Mouse (Mus musculus) Muller cell, postnatal 12 days (primary cell): ENCODE measurements around the gene Ube2n.

Experiments used
- DNase-seq: peaks from one replicate; pipeline ENCODE4 v3.0.0-alpha.2; 2015; ENCODE audit errors: inconsistent ontology term

Gene Ube2n

DNA sequence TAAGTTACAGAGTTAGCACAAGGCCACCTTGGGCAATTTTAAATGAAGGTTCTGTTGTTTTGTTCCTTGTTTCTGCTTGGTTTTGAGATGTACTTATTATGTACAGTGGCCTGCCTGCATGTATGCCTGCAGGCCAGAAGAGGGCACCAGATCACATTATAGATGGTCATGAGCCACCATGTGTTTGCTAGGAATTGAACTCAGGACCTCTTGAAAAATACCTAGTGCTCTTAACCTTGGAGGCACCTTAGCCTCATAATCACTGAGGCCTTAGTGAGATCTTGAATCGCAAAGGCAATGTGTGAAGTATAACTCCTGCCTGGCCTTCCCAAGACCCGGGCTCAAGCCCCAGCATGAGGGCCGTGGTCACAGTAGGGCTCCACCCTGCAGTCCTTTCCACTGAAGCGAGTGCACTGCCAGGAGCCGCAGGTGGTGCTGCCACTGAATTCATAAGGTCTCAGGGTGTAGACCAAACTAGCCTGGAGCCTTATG is 42.4 kb downstream of the Ube2n start:
- no peak for DNase-seq

- DNase-seq, result no peak
These were observed 44.5 kb downstream of the Ube2n start for GRCm38 (mm10) chr10:95559426-95559825.

DNA sequence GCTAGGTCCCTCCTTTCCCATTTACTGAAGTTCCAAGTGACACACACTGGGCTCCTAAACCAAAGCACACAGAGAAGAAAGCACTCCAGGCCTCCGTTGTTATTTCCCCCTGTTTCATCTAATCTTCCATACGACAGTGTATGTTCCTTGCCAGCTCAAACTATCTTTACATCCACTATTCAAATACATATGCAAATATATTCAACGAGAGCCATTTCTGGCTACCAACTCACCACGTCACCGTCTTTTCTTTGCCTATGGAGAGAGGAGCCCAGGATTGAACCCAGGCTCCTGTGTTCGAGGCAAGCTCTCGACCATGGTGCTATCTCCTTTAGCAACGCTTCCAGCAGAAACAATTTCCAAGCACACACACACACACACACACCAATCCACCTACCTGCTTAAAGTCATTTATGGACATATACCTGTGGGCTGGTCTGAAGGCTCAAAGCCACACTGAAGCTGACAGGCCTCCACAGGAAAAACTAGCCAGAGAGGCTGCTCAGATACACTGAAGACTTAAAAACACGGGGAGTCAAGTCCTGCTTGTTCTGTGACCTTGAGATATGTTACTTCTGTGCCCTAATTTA is 45.5 kb downstream of the Ube2n start:
- no peak for DNase-seq

- DNase-seq, result peak; percentile 42
These were observed 46.7 kb downstream of the Ube2n start for GRCm38 (mm10) chr10:95561616-95562015.

DNA sequence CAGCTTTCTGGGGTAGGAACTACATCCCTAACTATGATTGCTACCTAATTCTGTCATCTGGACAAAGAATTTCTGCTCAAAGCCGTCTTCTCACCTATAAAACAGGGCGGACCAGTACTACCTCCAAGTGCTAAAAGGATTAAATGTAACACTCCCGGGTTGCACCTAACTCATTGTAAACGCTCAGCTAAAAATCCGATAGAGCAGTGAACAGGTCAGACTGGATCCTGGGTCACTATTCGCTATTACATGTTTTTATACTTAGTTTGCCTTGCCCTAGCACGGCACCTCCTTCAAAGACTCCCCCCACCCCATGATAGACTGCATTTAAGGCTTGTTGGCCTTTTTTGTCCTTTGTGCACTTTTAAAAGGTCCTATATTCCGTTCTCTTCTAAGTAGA is 47.5 kb downstream of the Ube2n start:
- DNase-seq, result no peak

DNA sequence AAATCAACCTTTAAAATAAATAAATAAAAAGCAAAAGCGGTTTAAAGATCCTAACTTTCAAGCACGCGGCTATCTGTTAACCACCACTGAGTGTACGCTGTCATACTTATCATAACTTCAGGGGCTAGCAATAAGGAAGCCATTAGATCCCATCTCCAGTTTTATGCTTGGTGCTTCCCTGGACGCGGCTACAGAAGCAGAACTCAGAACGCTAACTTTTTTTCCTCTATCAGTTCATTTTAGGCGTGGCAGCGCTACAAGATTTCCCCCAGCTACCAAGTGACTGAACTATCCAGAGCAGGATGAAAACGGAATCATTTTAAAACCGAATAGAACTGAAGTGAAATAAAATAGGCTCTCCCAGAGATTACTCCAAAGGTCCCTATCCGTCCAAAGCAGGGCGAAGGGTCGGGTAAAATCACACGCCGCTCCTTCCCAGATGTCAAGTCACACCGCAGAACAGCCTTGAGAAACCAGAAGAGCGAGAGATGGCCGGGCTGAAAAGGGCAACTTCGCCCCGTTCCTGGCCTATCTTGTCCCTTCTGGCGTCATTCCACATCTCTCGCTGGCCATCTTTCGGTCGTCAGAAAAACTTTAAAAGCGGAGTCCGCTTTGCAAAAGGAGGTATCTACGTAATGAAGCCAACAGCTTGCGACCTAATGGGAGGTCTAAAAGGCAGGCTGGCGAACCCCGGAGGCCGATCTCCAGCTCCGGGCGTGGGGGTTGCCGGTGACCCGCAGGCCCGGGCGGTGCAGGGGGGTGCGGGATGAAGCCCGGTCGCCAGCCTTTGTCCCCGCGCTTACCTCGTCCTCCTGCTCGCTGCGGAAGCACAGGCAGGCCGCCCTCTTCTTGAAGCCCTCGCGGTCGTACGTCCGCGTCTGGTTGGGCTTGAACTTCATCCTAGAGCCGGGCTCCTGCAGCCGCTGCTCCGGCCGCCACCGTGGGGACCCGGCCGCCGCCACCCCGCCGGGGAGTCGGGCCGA is 48.2 kb downstream of the Ube2n start:
- peak; percentile 67 for DNase-seq

DNA sequence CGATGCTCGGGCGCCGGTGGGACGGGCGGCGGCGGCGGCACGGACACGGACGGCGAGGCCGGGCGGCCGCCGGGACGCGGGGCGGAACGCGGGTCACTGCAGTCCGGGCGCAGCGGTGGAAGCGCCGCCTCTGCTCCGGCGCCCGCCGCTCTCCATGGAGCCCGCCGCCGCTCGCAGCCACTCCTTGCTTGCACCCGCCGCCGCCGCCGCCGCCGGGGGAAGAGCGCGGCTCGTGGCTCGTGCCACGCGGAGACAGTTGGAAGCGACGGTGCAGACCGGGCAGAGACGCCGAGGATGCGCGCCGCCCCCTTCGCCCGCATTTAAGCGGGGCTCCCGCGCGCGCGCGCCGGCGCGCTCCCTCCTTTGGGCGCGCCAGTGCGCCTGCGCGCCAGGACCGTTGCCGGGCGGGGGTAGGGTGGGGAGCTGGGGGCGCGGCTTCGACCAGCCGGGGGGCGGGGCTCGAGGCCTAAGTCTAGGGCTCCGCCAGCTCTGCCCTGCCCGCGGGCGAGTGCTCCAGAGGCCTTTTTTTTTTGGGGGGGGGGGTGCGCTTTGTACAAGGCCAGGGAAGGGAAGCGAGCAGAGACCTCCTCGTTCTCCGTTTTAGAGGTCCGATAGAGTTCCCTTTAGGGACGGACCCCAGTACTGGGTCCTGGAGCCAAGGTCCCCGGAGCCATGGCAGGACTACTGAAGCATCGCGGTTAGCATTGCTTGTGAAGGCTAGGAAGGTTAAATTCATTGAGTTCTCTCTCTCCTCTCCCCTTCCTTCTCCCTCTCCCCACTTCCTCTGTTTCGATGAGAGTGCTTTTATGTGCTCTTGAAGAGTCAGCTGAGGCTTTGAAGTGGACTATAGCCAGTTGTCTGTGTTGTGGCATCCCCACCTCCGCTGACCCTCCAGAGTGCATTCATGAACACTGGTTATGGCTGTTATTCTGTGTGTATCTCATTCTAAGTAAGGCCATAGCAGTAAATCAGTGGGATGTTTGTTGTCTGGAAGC is 49.2 kb downstream of the Ube2n start, which contains the start of gene Nudt4:
TSS of gene Nudt4 (minus strand) at position 296 of the 995 bp plus-strand sequence.
- peak; percentile 97 for DNase-seq

DNA sequence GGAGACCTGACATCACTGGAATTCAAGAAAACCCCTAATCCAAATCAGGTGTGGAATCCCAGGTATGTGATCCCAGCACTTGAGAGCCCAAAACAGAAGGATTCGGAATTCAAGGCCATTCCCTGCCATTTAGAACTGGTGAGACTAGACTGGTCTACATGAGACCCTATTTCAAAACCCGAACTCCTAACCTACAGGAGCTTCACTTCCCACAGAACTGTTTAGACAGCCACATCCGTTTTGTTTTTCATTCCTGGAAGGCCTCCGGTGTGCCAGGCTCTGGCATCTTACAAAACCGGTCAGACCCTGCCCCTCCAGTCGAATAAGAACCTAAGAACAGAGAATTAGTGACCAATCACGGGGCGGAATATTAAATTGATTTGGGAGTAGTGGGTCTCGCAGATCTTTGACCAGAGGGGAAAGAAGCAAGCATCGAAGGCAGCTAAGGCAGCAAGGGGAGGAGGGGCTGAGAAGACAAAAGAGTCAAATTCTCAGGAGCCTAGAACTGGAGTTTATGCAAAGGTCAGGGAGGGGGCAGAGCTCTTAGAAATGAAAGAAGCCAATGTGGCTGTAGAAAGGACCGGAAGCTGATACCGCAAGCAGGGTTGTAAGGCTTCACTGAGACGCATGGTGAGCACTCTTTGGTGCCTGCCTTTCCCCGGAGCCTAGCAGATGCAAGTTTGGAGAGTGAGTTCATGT is 50.4 kb downstream of the Ube2n start:
- no peak for DNase-seq

- DNase-seq, result no peak
These were observed 51.8 kb downstream of the Ube2n start for GRCm38 (mm10) chr10:95566786-95567185.

GRCm38 (mm10) chr10:95567550-95567949 is 52.6 kb downstream of the Ube2n start:
- DNase-seq, result no peak

DNA sequence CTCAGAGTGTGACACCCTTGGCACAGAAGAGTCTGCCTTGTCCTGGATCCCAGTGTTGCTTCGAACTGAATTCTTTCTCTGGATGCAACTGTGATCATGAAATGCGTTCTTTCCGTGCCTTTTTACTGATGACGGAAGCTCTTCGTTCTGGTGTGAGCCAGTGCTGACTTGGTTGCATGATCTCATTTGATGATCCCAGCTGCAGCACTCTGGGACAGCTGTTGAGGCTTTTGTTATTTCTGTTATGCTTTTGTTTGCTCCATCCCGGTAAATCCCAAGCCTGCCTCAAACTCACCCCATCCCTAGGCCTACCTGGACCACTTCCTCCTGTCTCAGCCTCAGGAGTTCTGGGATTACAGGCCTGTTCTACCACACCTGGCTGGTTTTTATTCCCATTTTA is 53.1 kb downstream of the Ube2n start:
- DNase-seq, result no peak

DNA sequence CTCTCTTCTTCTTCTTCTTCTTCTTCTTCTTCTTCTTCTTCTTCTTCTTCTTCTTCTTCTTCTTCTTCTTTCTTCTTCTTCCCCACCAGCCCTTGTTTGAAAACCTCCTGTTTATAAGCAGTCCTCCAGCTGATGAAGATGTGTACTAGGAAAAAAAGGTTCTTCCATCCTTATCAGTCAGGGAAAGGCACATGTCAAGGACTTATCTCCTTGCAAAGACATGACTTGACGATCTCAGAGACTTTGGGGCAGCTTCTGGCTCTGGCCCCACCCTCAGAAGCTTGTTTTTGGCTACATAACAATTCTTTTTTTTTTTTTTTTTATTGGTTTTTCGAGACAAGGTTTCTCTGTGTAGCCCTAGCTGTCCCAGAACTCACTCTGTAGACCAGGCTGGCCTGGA is 54.5 kb downstream of the Ube2n start:
- no peak for DNase-seq

GRCm38 (mm10) chr10:95574994-95575393 is 60.0 kb downstream of the Ube2n start:
- no peak for DNase-seq

DNA sequence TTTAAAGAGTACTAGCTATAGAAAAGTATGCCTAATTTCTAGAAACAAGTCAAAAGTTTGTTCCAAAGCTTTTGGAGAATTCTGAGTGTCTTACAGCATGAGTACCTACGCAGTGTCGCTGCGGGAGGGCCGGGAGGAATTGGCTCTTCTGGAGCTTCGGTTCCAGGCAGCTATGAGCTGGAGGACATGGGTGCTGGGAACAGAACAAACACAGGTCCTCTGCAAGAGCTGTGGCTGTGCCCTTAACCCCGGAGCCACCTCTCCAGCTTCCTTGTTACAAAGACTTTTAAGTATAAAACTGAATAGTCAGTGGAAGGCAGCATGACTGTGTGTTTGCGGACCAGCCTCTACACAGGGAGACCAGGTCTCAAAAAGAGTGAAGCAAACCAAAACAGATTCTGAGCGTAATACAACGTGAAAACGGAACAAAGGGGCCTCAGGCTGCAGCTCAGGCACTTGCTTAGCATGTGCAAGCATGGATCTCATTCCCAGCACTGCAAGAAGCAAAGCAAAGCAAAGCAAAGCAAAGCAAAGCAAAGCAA is 61.0 kb downstream of the Ube2n start:
- DNase-seq, result no peak

GRCm38 (mm10) chr10:95576876-95577566 is 62.1 kb downstream of the Ube2n start:
- DNase-seq, result peak; percentile 77

GRCm38 (mm10) chr10:95577567-95577950 is 62.6 kb downstream of the Ube2n start:
- DNase-seq, result no peak

DNA sequence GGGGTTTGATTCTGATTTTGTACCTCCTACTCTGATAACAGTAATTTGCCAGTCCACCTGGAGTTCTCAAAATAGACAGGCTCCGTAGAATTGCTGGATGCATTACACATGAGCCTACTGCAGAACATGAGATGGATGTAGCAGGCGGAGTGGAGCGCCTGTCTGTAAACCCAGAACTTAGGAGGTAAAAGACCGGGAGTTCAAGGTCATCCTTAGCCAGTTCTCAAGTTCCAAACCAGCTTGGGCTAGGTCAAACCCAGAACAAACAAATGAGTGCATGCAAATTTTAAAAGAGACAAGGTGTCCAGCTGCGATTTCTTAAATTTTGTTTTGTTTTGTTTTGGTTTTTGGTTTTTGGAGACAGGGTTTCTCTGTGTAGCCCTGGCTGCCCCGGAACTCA is 70.6 kb downstream of the Ube2n start:
- no peak for DNase-seq

- DNase-seq, result no peak
These were observed 72.7 kb downstream of the Ube2n start for GRCm38 (mm10) chr10:95587509-95588220.

DNA sequence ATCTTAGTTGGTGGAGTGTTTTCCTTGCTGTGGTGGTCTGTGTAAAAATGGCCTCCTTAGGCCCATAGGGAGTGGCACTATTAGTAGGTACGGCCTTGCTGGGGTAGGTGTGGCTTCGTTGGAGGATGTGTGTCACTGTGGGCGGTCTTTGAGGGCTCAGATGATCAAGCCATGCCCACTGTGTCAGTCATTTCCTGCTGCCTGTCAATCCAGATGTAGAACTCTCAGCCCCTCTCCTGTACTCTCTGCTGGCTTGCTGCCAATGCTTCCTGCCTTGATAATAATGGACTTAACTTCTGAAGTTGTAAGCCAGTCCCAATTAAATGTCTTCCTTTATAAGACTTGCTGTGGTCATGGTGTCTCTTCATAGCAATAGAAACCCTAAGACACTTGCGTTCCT is 74.3 kb downstream of the Ube2n start:
- DNase-seq, result no peak
